Mouse (Mus musculus): ENCODE measurements at regions not wholly inside any gene's neighbourhood (a gene's known extent, or its start where the extent isn't known, plus 50 kb on each side); places are given as distances from the start of the nearest gene placed in this dataset.

DNA sequence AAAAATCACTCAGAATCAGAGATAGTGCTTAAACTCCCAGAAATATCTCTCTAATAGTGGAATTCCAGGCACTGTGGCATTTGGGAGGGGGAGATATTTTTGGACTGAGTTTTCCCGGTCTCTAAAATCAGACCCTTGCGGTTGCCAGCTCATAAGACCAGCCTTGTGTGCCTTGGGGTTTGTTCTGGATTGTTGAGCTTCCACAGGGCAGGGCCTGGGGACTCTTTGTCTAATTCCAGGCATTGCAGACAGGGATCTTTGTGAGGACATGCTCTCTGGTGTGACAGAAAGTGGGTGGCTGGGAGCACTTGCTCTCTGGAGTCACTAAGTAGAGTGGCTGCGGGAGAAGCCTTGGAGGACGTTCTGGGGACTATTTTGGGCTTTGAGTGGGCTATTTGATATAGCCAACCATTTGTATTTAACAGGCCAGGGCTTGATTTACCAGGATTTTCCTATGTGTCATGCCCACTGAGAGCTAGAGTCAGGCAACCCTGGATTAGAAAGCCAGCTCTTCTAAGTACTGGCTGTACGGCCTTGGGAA lies 138.7 kb downstream of the Foxo1 start:
- no peak for DNase-seq (ENCODE audit: extremely low read depth, low read depth, low spot score)
- no peak overlapping the region for H3K9ac ChIP-seq (ENCODE audit: low read depth, low read length)
- H3K36me3 ChIP-seq (ENCODE audit: control insufficient read depth, insufficient read depth, low read length) = no peaks in the 10 kb centered on the region
- H3K4me3 ChIP-seq (ENCODE audit: insufficient read depth, low read depth, low read length) = no peak overlapping the region
- H3K27me3 ChIP-seq (ENCODE audit: control insufficient read depth, insufficient read depth, low read length) = no peaks in the 10 kb centered on the region
- no peaks in the 10 kb centered on the region for H3K79me2 ChIP-seq (ENCODE audit: control insufficient read depth, insufficient read depth, low read length)
- 83% methylated on average over 5 of the region's 5 CpGs for WGBS
- no peak overlapping the region for H3K27ac ChIP-seq (replicated peaks; ENCODE audit: insufficient read depth, low read depth, low read length)
- H3K4me1 ChIP-seq (ENCODE audit: control insufficient read depth, insufficient read depth, low read length) = no peaks in the 10 kb centered on the region
- no peak for TF ChIP-seq POLR2A (IDR thresholded peaks at IDR 0.05; ENCODE audit: extremely low read depth, insufficient read depth, low read length)
- no peak for TF ChIP-seq CTCF (IDR thresholded peaks at IDR 0.05; ENCODE audit: low read depth, low read length)

DNA sequence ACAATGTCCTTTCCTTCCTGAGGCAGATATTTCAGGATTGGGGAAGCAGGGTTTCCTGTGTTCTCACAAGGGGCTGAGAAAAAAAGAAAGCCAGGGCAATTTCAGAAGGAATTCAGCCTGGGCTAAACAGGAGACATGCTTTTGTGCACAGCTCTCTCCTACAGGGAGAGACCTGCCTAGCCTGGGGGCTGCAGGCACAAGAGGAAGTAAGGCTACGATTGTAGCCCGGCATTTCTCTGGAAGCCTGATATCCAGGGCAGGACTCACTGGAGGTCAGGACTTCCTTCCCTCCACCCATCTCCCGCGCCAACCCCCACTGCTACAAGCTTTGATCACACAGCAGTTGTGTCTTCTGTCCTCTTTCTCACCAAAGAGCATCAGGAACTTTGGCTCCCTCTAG lies 136.5 kb downstream of the Foxo1 start:
- peak; percentile 21 for DNase-seq (ENCODE audit: extremely low read depth, low read depth, low spot score)
- H3K27me3 ChIP-seq (ENCODE audit: control insufficient read depth, insufficient read depth, low read length) = no peaks in the 10 kb centered on the region
- WGBS = 54% methylated on average over 4 of the region's 4 CpGs
- no peak for TF ChIP-seq CTCF (IDR thresholded peaks at IDR 0.05; ENCODE audit: low read depth, low read length)
- no peak for TF ChIP-seq POLR2A (IDR thresholded peaks at IDR 0.05; ENCODE audit: extremely low read depth, insufficient read depth, low read length)
- peaks cover 7% of the 10 kb centered on the region for H3K4me1 ChIP-seq (ENCODE audit: control insufficient read depth, insufficient read depth, low read length)
- H3K36me3 ChIP-seq (ENCODE audit: control insufficient read depth, insufficient read depth, low read length) = no peaks in the 10 kb centered on the region
- H3K9ac ChIP-seq (ENCODE audit: low read depth, low read length) = no peak overlapping the region
- peak overlapping the region; percentile 16; the same call in 1 of the 2 replicates for H3K27ac ChIP-seq (replicated peaks; ENCODE audit: insufficient read depth, low read depth, low read length)
- H3K4me3 ChIP-seq (ENCODE audit: insufficient read depth, low read depth, low read length) = no peak overlapping the region
- no peaks in the 10 kb centered on the region for H3K79me2 ChIP-seq (ENCODE audit: control insufficient read depth, insufficient read depth, low read length)

DNA sequence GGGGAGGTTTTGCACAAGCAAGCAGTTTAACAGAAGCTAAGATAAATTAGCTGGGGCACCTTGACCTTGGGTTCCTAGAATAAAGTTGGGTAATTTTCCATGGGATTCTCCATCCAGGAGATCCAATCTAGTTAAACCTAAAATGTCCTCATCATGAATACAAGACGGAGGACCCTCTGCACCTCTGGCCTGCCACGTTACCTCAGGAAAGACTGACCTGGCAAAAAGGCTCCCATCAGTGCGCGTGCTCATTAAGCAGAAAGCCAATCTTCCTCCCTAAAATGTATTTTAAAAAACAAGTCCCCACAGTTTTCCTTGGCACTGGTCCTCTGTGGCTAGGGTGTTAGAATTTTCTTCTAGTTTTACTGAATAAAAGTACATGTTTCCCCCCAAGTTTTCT lies 134.9 kb downstream of the Foxo1 start:
- no peak overlapping the region for H3K4me3 ChIP-seq (ENCODE audit: insufficient read depth, low read depth, low read length)
- no peak overlapping the region for H3K9ac ChIP-seq (ENCODE audit: low read depth, low read length)
- no peaks in the 10 kb centered on the region for H3K36me3 ChIP-seq (ENCODE audit: control insufficient read depth, insufficient read depth, low read length)
- no peaks in the 10 kb centered on the region for H3K27me3 ChIP-seq (ENCODE audit: control insufficient read depth, insufficient read depth, low read length)
- DNase-seq (ENCODE audit: extremely low read depth, low read depth, low spot score) = no peak
- H3K4me1 ChIP-seq (ENCODE audit: control insufficient read depth, insufficient read depth, low read length) = peaks cover 7% of the 10 kb centered on the region
- no peak overlapping the region for H3K27ac ChIP-seq (replicated peaks; ENCODE audit: insufficient read depth, low read depth, low read length)
- 98% methylated on average over 4 of the region's 4 CpGs for WGBS
- TF ChIP-seq POLR2A (IDR thresholded peaks at IDR 0.05; ENCODE audit: extremely low read depth, insufficient read depth, low read length) (no peak), CTCF (IDR thresholded peaks at IDR 0.05; ENCODE audit: low read depth, low read length) (no peak)
- H3K79me2 ChIP-seq (ENCODE audit: control insufficient read depth, insufficient read depth, low read length) = no peaks in the 10 kb centered on the region
